Mouse (Mus musculus) forebrain, embryonic 11.5 days (tissue): Measurements from ENCODE around the gene Vps54. TPM values are rescaled to one million over a fixed set of nuclear protein-coding genes. Genes with fewer than 3 reads are reported as not detected.
A peak's percentile ranks its signal among the peaks of the same experiment; 100 is the strongest.

Source experiments
- ATAC-seq: fragments of 200-750 bp; cut with Nextera tagmentation; replicated peaks from 2 replicates; pipeline ENCODE4 v1.8.0; 2017; ENCODE audit warnings: moderate TSS enrichment; ENCODE audit not compliant: low FRiP score
- DNase-seq: peaks from one replicate; pipeline ENCODE4 v3.0.0-alpha.2; 2017; ENCODE audit warnings: low spot score
- H3K27ac ChIP-seq: fragments of 300-500 bp; sonication (generic); 2 replicates; pipeline ENCODE4 v1.5.1; 2014; ENCODE audit warnings: low read depth, low read length
- H3K27me3 ChIP-seq: fragments of 300-500 bp; sonication (generic); 2 replicates; pipeline ENCODE4 v1.6.1; 2014; ENCODE audit warnings: mild to moderate bottlenecking, low read length, mixed read lengths; ENCODE audit not compliant: control insufficient read depth, insufficient read depth
- H3K36me3 ChIP-seq: fragments of 300-500 bp; sonication (generic); 2 replicates; pipeline ENCODE4 v1.6.1; 2014; ENCODE audit warnings: mild to moderate bottlenecking, low read length, moderate library complexity, mixed read lengths; ENCODE audit not compliant: control insufficient read depth, insufficient read depth
- H3K4me1 ChIP-seq: fragments of 300-500 bp; sonication (generic); replicated peaks from 2 replicates; pipeline ENCODE4 v1.6.1; 2014; ENCODE audit warnings: low read length, mixed read lengths; ENCODE audit not compliant: control insufficient read depth, insufficient read depth
- H3K4me2 ChIP-seq: fragments of 300-500 bp; sonication (generic); 2 replicates; pipeline ENCODE4 v1.6.1; 2014; ENCODE audit warnings: low read depth, mild to moderate bottlenecking, low read length, moderate library complexity, mixed read lengths; ENCODE audit not compliant: severe bottlenecking
- H3K4me3 ChIP-seq: fragments of 300-500 bp; sonication (generic); 2 replicates; pipeline ENCODE4 v1.5.1; 2014; ENCODE audit warnings: low read depth, low read length
- H3K9ac ChIP-seq: fragments of 300-500 bp; sonication (generic); 2 replicates; pipeline ENCODE4 v1.6.1; 2014; ENCODE audit warnings: low read length
- H3K9me3 ChIP-seq: fragments of 300-500 bp; sonication (generic); 2 replicates; pipeline ENCODE4 v1.6.1; 2016; ENCODE audit warnings: low read length, mixed read lengths; ENCODE audit not compliant: control insufficient read depth
- WGBS: fragments of 180-500 bp; shearing (Covaris S2); extraction: QIAGEN DNeasy Blood & Tissue Kit; methylation state at CpG from one replicate; pipeline ENCODE4 v1.1.7; 2014; 5-methylcytosine and 5-hydroxymethylcytosine counted together
- microRNA counts: library from miRNA; unstranded; fragments of <30 nt; microRNA quantifications from one replicate; lab custom pipeline; 2015
- microRNA-seq: library from miRNA; unstranded; fragments of <30 nt; microRNA quantifications from one replicate; pipeline ENCODE4, GENCODE M21; 2016; ENCODE audit not compliant: insufficient number of aligned reads
- polyA plus RNA-seq: library from polyadenylated mRNA; unstranded; fragments of >200 nt; fragmentation: Nextera tagmentation; extraction: Ambion mirVana; gene quantifications from 2 replicates; pipeline ENCODE4 v1.2.1, GENCODE M21; 2014

Gene Vps54
- polyA plus RNA-seq, 1 experiment from 2014 or later, result 17.3 TPM

GRCm38 (mm10) chr11:21369248-21370016, 130.4 kb downstream of the Vps54 start:
- no peaks in the 10 kb centered on the region for H3K27me3 ChIP-seq
- peak overlapping the region; percentile 86; the same call in 1 of the 2 replicates for H3K9ac ChIP-seq
- H3K4me3 ChIP-seq, result peak overlapping the region; percentile 77
- no peak for DNase-seq
- H3K4me1 ChIP-seq, result no peaks in the 10 kb centered on the region
- H3K36me3 ChIP-seq, result no peaks in the 10 kb centered on the region
- no peak for ATAC-seq
- 32% methylated on average over 9 of the region's 9 CpGs for WGBS
- peak overlapping the region; percentile 53 for H3K4me2 ChIP-seq
- no peak overlapping the region for H3K27ac ChIP-seq
- no peaks in the 10 kb centered on the region for H3K9me3 ChIP-seq

GRCm38 (mm10) chr11:21370399-21371121, 131.5 kb downstream of the Vps54 start:
- H3K27ac ChIP-seq, result peak overlapping the region; percentile 79
- H3K4me1 ChIP-seq, result no peaks in the 10 kb centered on the region
- DNase-seq, result peak; percentile 93
- no peaks in the 10 kb centered on the region for H3K27me3 ChIP-seq
- under 1% methylated on average over 65 of the region's 69 CpGs for WGBS
- ATAC-seq, result peak; percentile 96
- H3K4me3 ChIP-seq, result peak overlapping the region; percentile 77
- H3K36me3 ChIP-seq, result no peaks in the 10 kb centered on the region
- peak overlapping the region; percentile 53 for H3K4me2 ChIP-seq
- no peaks in the 10 kb centered on the region for H3K9me3 ChIP-seq
- H3K9ac ChIP-seq, result peak overlapping the region; percentile 86

MicroRNAs encoded within 50 kb of the gene (microRNA counts, 519-probe panel; counts per million panel counts)
- microRNA mmu-miR-1933-3p (lab: Ali Mortazavi, UCI), result 31.2 counts per million
- 31.2 counts per million for microRNA mmu-miR-1933-5p (lab: Ali Mortazavi, UCI)

Small RNA genes within 50 kb of the gene (microRNA-seq; reads per million reads assigned to microRNA genes)
- gene Mir1933, result not detected

Other genes starting within 250 kb of the Vps54 start
- gene Peli1, start 148.0 kb upstream of the Vps54 start, polyA plus RNA-seq, result 91.6 and 96.9 TPM in 2 replicates
- gene Ugp2, start 131.9 kb downstream of the Vps54 start, polyA plus RNA-seq, result 51.8 and 59.9 TPM in 2 replicates